Mouse (Mus musculus): Measurements from ENCODE around the gene Mcu.

Gene Mcu

GRCm38 (mm10) chr10:59487351-59487750 is 129.1 kb downstream of the Mcu start:
- DNase-seq: no peak

- no peak for DNase-seq
Measured at GRCm38 (mm10) chr10:59484318-59484717, 132.2 kb downstream of the Mcu start.

- DNase-seq: no peak
Measured at GRCm38 (mm10) chr10:59481381-59481780, 135.1 kb downstream of the Mcu start.

GRCm38 (mm10) chr10:59470451-59470850 is 146.0 kb downstream of the Mcu start:
- DNase-seq: no peak

GRCm38 (mm10) chr10:59467297-59467696 is 149.2 kb downstream of the Mcu start:
- no peak for DNase-seq

GRCm38 (mm10) chr10:59466626-59467025 is 149.9 kb downstream of the Mcu start:
- DNase-seq: no peak

- DNase-seq: no peak
Measured at GRCm38 (mm10) chr10:59465546-59465945, 150.9 kb downstream of the Mcu start.

- DNase-seq: no peak
Measured at GRCm38 (mm10) chr10:59462307-59462706, 154.2 kb downstream of the Mcu start.

- no peak for DNase-seq
Measured at GRCm38 (mm10) chr10:59459767-59460166, 156.7 kb downstream of the Mcu start.

- DNase-seq: no peak
Measured at GRCm38 (mm10) chr10:59454631-59455030, 161.9 kb downstream of the Mcu start.

GRCm38 (mm10) chr10:59451839-59452238 is 164.7 kb downstream of the Mcu start:
- DNase-seq: no peak

- no peak for DNase-seq
Measured at GRCm38 (mm10) chr10:59447546-59447945, 168.9 kb downstream of the Mcu start.

- DNase-seq: no peak
Measured at GRCm38 (mm10) chr10:59446911-59447437, 169.5 kb downstream of the Mcu start.

- no peak for DNase-seq
Measured at GRCm38 (mm10) chr10:59444635-59445034, 171.9 kb downstream of the Mcu start.

- no peak for DNase-seq
Measured at GRCm38 (mm10) chr10:59444106-59444505, 172.4 kb downstream of the Mcu start.

- no peak for DNase-seq
Measured at GRCm38 (mm10) chr10:59443212-59443611, 173.3 kb downstream of the Mcu start.

GRCm38 (mm10) chr10:59441735-59442134 is 174.8 kb downstream of the Mcu start, which contains the start of gene Oit3:
Gene Oit3, minus strand, starts transcription at chr10:59441778.
- no peak for DNase-seq

GRCm38 (mm10) chr10:59440177-59440576 is 176.3 kb downstream of the Mcu start:
- DNase-seq: no peak

GRCm38 (mm10) chr10:59439508-59439931 is 177.0 kb downstream of the Mcu start:
- DNase-seq: no peak

GRCm38 (mm10) chr10:59438651-59439050 is 177.8 kb downstream of the Mcu start:
- DNase-seq: no peak

GRCm38 (mm10) chr10:59435746-59436145 is 180.7 kb downstream of the Mcu start:
- DNase-seq: no peak

GRCm38 (mm10) chr10:59430701-59431218 is 185.7 kb downstream of the Mcu start:
- no peak for DNase-seq

GRCm38 (mm10) chr10:59429448-59430135 is 186.9 kb downstream of the Mcu start:
- no peak for DNase-seq

- no peak for DNase-seq
Measured at GRCm38 (mm10) chr10:59426371-59426770, 190.1 kb downstream of the Mcu start.

GRCm38 (mm10) chr10:59425369-59425768 is 191.1 kb downstream of the Mcu start:
- no peak for DNase-seq

Measured in thymus, postnatal 4 days (tissue).